Mouse (Mus musculus): ENCODE data around the gene Bri3bp. TPM values are rescaled to one million over a fixed set of nuclear protein-coding genes. Genes with fewer than 3 reads are reported as not detected.

The Bri3bp gene
- polyA plus RNA-seq, 1 experiment from 2014 or later, result 35.5 TPM

- Histone ChIP-seq H3K9ac (replicated peaks) (no peak overlapping the region), H3K36me3 (peaks cover 58% of the 10 kb centered on the region), H3K4me3 (no peak overlapping the region), H3K4me1 (peaks cover 11% of the 10 kb centered on the region; the same call in 1 of the 2 replicates), H3K27me3 (no peaks in the 10 kb centered on the region), H3K4me2 (replicated peaks) (no peak overlapping the region), H3K27ac (replicated peaks) (no peak overlapping the region), H3K9me3 (no peaks in the 10 kb centered on the region)
- no peak for ATAC-seq (ENCODE audit: low FRiP score, low read depth)
- 56% methylated on average over 17 of the region's 17 CpGs for WGBS
These were observed 51.2 kb downstream of the Bri3bp start for GRCm38 (mm10) chr5:125492379-125493092.

DNA sequence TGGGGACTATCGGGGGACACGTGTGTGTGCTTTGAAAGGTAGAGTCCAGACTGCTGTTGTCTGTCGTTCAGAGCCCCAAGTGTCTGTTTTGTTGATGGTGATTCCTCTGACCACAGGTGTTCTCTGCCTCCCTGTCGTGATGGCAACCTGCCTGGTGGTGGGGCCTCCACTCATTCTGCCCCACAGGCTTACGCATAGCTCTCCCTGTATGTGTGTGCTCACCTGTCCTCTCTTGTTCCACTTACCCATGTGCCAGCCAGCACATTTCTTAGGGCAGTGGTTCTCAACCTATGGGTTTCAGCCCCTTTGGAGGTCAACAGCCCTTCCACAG, 51.7 kb downstream of the Bri3bp start:
- ATAC-seq (ENCODE audit: low FRiP score, low read depth), result no peak

GRCm38 (mm10) chr5:125495655-125496054, 54.3 kb downstream of the Bri3bp start:
- no peak for ATAC-seq (ENCODE audit: low FRiP score, low read depth)
- WGBS, result 94% methylated on average over 10 of the region's 10 CpGs
- Histone ChIP-seq H3K27ac (replicated peaks) (no peak overlapping the region), H3K9me3 (no peaks in the 10 kb centered on the region), H3K9ac (replicated peaks) (no peak overlapping the region), H3K36me3 (peaks cover 47% of the 10 kb centered on the region), H3K4me3 (no peak overlapping the region), H3K27me3 (no peaks in the 10 kb centered on the region), H3K4me1 (0 out of 2 replicates have a peak, but pooled peaks cover 4% of the 10 kb centered on the region), H3K4me2 (replicated peaks) (no peak overlapping the region)

More for the DNA sequence above, 51.7 kb downstream of the Bri3bp start:
- Histone ChIP-seq H3K27ac (replicated peaks) (no peak overlapping the region), H3K9ac (replicated peaks) (no peak overlapping the region), H3K4me2 (replicated peaks) (no peak overlapping the region), H3K9me3 (no peaks in the 10 kb centered on the region), H3K27me3 (no peaks in the 10 kb centered on the region), H3K36me3 (peaks cover 58% of the 10 kb centered on the region), H3K4me3 (no peak overlapping the region), H3K4me1 (peaks cover 6% of the 10 kb centered on the region; the same call in 1 of the 2 replicates)
- WGBS, result 60% methylated on average over 5 of the region's 5 CpGs

GRCm38 (mm10) chr5:125497821-125498600, 56.6 kb downstream of the Bri3bp start:
- Histone ChIP-seq H3K9me3 (no peaks in the 10 kb centered on the region), H3K4me1 (no peaks in the 10 kb centered on the region), H3K9ac (replicated peaks) (no peak overlapping the region), H3K4me3 (no peak overlapping the region), H3K27me3 (no peaks in the 10 kb centered on the region), H3K36me3 (peaks cover 34% of the 10 kb centered on the region), H3K27ac (replicated peaks) (0 out of 2 replicates have a peak overlapping the region, but pooled peaks have one; percentile 10), H3K4me2 (replicated peaks) (no peak overlapping the region)
- no peak for ATAC-seq (ENCODE audit: low FRiP score, low read depth)
- WGBS, result 69% methylated on average over 12 of the region's 12 CpGs

DNA sequence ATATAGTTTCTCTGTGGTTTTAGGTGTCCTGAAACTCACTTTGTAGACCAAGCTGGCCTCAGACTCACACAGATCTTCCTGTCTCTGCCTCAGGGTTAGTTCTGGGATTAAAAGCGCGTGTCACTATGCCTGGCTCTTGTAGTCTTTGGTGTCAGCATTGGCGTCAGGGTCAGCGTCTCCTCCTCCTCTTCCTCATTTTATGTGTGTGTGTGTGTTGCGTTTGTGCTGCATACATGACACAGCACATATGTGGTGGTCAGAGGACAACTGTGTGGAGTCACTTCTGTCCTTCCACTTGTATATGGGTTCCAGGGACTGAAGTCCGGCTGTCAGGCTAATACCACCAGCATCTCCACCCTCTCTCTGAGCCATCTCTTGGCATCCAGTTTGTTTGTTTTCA, 60.1 kb downstream of the Bri3bp start:
- no peak overlapping the region for H3K4me3 ChIP-seq

DNA sequence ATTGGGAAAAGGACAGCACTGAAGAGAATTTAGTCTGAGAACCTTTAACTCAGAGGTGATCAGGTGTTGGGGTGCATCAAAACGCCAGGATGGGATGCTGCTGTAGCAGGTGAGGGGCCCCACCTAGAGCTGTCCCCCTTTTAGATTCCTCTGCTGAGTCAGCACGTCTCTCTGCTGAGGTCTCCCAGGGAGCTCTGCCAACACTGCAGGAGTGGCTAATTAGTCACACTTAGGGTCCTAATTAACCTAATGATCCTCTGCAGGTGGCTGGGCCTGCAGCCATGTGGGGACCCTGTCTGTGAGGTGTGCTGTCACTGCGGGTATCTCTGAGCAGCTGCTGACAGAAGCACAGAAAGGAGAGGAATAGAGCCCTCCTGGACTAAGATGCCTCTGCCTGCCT, 60.8 kb downstream of the Bri3bp start:
- 58% methylated on average over 3 of the region's 3 CpGs for WGBS
- Histone ChIP-seq H3K9me3 (no peaks in the 10 kb centered on the region), H3K4me1 (no peaks in the 10 kb centered on the region), H3K4me3 (no peak overlapping the region), H3K36me3 (peaks cover 41% of the 10 kb centered on the region), H3K9ac (replicated peaks) (no peak overlapping the region), H3K27ac (replicated peaks) (no peak overlapping the region), H3K4me2 (replicated peaks) (no peak overlapping the region), H3K27me3 (no peaks in the 10 kb centered on the region)
- no peak for ATAC-seq (ENCODE audit: low FRiP score, low read depth)

More for the DNA sequence above, 60.1 kb downstream of the Bri3bp start:
- no peak for ATAC-seq (ENCODE audit: low FRiP score, low read depth)
- no peak overlapping the region for H3K27ac ChIP-seq (replicated peaks)
- H3K4me2 ChIP-seq (replicated peaks), result no peak overlapping the region
- H3K9me3 ChIP-seq, result no peaks in the 10 kb centered on the region
- H3K4me1 ChIP-seq, result no peaks in the 10 kb centered on the region
- WGBS, result 91% methylated on average over 6 of the region's 6 CpGs
- H3K27me3 ChIP-seq, result no peaks in the 10 kb centered on the region
- H3K9ac ChIP-seq (replicated peaks), result no peak overlapping the region
- peaks cover 37% of the 10 kb centered on the region for H3K36me3 ChIP-seq

DNA sequence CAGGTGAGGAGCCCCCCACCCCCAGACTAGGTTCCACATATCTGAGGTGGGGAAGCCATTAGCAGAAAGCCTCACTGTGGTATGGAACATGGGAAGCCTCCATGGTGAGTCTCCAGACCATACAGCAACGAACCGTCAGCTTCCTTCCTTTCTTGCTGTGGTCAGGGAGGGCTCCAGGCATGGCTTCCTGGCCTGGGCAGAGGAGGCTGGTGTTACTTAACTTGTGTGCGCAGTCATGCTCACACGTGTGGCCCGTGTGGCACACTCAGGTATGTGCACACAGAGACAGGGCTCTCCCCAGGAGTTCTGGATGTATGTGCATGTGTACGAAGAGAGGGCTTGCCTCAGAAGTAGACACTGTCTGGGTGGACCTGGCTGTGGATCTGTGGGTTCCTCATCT, 62.3 kb downstream of the Bri3bp start:
- H3K36me3 ChIP-seq, result peaks cover 49% of the 10 kb centered on the region
- 95% methylated on average over 6 of the region's 6 CpGs for WGBS
- H3K4me3 ChIP-seq, result no peak overlapping the region
- no peaks in the 10 kb centered on the region for H3K4me1 ChIP-seq
- no peak overlapping the region for H3K27ac ChIP-seq (replicated peaks)
- no peak for ATAC-seq (ENCODE audit: low FRiP score, low read depth)
- no peaks in the 10 kb centered on the region for H3K27me3 ChIP-seq
- no peaks in the 10 kb centered on the region for H3K9me3 ChIP-seq
- no peak overlapping the region for H3K9ac ChIP-seq (replicated peaks)
- no peak overlapping the region for H3K4me2 ChIP-seq (replicated peaks)

- Histone ChIP-seq H3K36me3 (peaks cover 58% of the 10 kb centered on the region), H3K27ac (replicated peaks) (no peak overlapping the region), H3K9me3 (no peaks in the 10 kb centered on the region), H3K4me2 (replicated peaks) (no peak overlapping the region), H3K4me3 (no peak overlapping the region), H3K4me1 (no peaks in the 10 kb centered on the region), H3K9ac (replicated peaks) (no peak overlapping the region), H3K27me3 (no peaks in the 10 kb centered on the region)
- ATAC-seq (ENCODE audit: low FRiP score, low read depth), result no peak
- 77% methylated on average over 11 of the region's 11 CpGs for WGBS
These were observed 63.3 kb downstream of the Bri3bp start for GRCm38 (mm10) chr5:125504692-125505091.

DNA sequence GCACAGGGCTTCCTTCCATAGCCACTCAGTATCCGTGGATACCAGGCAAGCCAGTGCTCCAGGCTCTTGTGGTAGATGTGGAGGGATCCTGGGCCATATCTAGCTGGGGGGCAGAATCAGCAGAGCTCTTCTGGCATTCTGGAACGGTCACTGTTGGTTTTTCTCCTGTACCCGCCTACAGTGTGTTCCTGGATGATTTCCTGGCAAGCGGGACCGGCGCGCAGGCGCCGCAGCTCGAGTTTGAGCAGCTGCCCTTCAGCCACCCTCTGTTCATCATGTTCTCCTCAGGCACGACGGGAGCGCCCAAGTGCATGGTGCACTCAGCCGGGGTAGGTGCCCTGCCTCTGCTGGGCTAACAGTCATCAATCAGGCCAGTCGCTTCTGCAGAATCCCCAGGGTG, 64.6 kb downstream of the Bri3bp start:
- H3K27ac ChIP-seq (replicated peaks), result no peak overlapping the region
- peaks cover 71% of the 10 kb centered on the region for H3K36me3 ChIP-seq
- no peaks in the 10 kb centered on the region for H3K9me3 ChIP-seq
- H3K4me2 ChIP-seq (replicated peaks), result no peak overlapping the region
- ATAC-seq (ENCODE audit: low FRiP score, low read depth), result no peak
- H3K9ac ChIP-seq (replicated peaks), result no peak overlapping the region
- 88% methylated on average over 15 of the region's 15 CpGs for WGBS
- H3K27me3 ChIP-seq, result no peaks in the 10 kb centered on the region
- H3K4me1 ChIP-seq, result no peaks in the 10 kb centered on the region
- H3K4me3 ChIP-seq, result no peak overlapping the region

DNA sequence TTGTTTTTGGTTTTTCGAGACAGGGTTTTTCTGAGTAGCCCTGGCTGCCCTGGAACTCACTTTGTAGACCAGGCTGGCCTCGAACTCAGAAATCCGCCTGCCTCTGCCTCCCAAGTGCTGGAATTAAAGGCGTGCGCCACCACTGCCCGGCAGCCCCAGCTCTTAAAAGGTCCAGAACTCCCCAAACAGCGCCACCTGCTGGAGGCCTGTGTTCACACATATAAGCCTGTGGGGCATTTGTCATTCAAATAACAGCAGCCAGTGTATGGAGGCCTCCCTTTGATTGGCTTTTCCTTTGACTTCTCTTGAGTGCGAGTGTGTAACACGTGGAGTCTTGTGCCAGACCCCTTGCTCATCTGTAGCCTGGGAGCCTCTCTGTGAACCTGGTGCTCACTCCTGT, 66.2 kb downstream of the Bri3bp start:
- Histone ChIP-seq H3K36me3 (peaks cover 84% of the 10 kb centered on the region), H3K9me3 (no peaks in the 10 kb centered on the region)

DNA sequence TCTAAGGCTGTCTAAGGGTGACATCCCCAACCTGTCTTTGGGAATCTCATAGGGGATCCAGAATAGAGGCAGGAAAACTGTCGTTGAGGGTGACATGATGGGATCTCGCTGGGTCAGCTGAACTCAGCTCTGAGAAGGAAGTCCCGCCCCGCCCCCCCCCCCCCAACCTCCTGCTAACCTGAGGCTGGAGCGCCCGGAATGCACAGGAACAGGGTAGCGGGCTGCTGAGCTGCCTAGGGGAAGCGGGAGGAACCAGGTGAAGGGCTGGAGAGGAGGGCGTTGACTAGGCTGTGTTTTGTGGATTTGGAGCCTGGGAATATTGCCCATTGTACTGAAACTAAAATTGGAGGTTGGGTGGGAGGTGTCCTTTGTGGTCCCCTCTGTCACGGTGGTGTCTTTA, 66.6 kb downstream of the Bri3bp start:
- H3K36me3 ChIP-seq, result peaks cover 84% of the 10 kb centered on the region
- no peak overlapping the region for H3K27ac ChIP-seq (replicated peaks)
- 91% methylated on average over 10 of the region's 10 CpGs for WGBS
- no peak overlapping the region for H3K4me3 ChIP-seq
- no peak for ATAC-seq (ENCODE audit: low FRiP score, low read depth)
- no peaks in the 10 kb centered on the region for H3K4me1 ChIP-seq
- no peak overlapping the region for H3K9ac ChIP-seq (replicated peaks)
- no peak overlapping the region for H3K4me2 ChIP-seq (replicated peaks)
- H3K27me3 ChIP-seq, result no peaks in the 10 kb centered on the region
- H3K9me3 ChIP-seq, result no peaks in the 10 kb centered on the region

More for the DNA sequence above, 66.2 kb downstream of the Bri3bp start:
- Histone ChIP-seq H3K4me1 (no peaks in the 10 kb centered on the region), H3K9ac (replicated peaks) (no peak overlapping the region), H3K4me3 (no peak overlapping the region), H3K27me3 (no peaks in the 10 kb centered on the region), H3K27ac (replicated peaks) (no peak overlapping the region), H3K4me2 (replicated peaks) (no peak overlapping the region)
- no peak for ATAC-seq (ENCODE audit: low FRiP score, low read depth)
- WGBS, result 91% methylated on average over 9 of the region's 9 CpGs

DNA sequence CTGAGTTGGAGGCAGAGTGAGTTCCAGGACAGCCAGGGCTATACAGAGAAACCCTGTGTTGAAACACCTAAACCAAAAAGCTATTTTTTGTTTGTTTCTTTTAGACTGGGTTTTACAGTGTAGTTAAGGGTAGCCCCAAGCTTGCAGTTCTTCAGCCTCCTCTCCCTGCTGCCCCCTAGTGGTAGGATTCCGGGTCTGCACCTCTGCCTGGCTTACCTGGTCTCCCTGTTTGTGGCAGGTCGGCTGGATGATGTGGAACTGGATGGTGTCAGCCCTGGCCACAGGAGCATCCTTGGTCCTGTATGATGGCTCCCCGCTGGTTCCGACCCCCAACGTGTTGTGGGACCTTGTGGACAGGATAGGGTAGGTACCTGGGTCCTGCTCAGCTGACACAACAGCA, 68.2 kb downstream of the Bri3bp start:
- Histone ChIP-seq H3K4me1 (no peaks in the 10 kb centered on the region), H3K4me2 (replicated peaks) (no peak overlapping the region), H3K36me3 (peaks cover 85% of the 10 kb centered on the region), H3K9me3 (no peaks in the 10 kb centered on the region), H3K9ac (replicated peaks) (no peak overlapping the region), H3K4me3 (no peak overlapping the region), H3K27ac (replicated peaks) (no peak overlapping the region), H3K27me3 (no peaks in the 10 kb centered on the region)
- no peak for ATAC-seq (ENCODE audit: low FRiP score, low read depth)
- WGBS, result 44% methylated on average over 5 of the region's 5 CpGs
